Mouse (Mus musculus) NIH3T3 (cell line): ENCODE measurements around the gene Oas1h.
A peak's percentile ranks its signal among the peaks of the same experiment; 100 is the strongest.
"Not testable (repeated sequence)": the region's sequence is repeated elsewhere in the genome, so short reads cannot be mapped to it uniquely, and the experiment has no call there.

Experiments used
- DNase-seq: peaks from one replicate; pipeline ENCODE4 v3.0.0-alpha.2; 2012; ENCODE audit warnings: low read depth

Oas1h gene

DNA sequence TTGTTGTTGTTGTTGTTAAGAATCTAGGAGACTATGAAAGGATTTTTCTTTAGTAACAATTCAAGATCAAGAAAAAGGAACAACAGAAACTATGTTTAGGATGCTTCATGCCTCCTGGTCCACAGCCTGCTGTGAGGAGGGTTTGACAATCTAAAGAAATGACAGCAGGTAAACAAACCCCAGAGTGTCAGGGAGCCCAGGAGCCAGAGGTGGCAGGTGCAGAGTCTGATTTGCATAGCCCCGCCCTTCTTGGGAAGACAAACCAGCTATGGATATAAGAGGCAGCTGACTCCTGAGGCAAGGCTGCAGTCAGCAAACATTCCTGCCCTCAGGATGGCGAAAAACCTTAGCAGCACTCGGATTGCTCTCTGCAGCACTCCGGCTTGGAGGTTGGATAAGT, at the start of gene Oas1h:
Gene Oas1h (plus strand): TSS at position 301 of the 400 bp plus-strand sequence.
- no peak for DNase-seq

- peak; percentile 92 for DNase-seq
Observed at GRCm38 (mm10) chr5:120811951-120812819, 49.0 kb upstream of the Oas1h start, which contains the start of gene Oas1c. TSS of gene Oas1c (minus strand) at chr5:120812514.

GRCm38 (mm10) chr5:120813023-120813422, 48.2 kb upstream of the Oas1h start:
- no peak for DNase-seq

- DNase-seq = peak; percentile 33
Observed at GRCm38 (mm10) chr5:120815949-120816348, 45.3 kb upstream of the Oas1h start.

- DNase-seq = no peak
Observed at GRCm38 (mm10) chr5:120818999-120819398, 42.2 kb upstream of the Oas1h start.

DNA sequence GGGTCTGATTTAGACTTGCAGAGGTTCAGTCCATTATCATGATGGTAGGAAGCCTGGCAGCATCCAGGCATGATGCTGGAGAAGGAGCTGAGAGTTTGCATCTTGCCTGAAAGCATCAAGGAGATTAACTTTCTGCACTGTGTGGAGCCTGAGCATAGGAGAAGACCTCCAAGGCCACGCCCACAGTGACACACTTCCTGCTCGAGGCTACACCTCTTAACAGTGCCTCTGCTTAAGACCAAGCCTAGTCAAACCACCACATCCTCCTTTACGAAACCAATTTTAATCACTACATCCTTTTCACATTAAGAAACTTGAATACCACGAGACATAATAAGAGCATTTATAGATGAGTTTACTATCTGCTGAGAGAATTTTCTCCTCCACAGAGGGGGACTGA, 30.2 kb upstream of the Oas1h start:
- DNase-seq = no peak

DNA sequence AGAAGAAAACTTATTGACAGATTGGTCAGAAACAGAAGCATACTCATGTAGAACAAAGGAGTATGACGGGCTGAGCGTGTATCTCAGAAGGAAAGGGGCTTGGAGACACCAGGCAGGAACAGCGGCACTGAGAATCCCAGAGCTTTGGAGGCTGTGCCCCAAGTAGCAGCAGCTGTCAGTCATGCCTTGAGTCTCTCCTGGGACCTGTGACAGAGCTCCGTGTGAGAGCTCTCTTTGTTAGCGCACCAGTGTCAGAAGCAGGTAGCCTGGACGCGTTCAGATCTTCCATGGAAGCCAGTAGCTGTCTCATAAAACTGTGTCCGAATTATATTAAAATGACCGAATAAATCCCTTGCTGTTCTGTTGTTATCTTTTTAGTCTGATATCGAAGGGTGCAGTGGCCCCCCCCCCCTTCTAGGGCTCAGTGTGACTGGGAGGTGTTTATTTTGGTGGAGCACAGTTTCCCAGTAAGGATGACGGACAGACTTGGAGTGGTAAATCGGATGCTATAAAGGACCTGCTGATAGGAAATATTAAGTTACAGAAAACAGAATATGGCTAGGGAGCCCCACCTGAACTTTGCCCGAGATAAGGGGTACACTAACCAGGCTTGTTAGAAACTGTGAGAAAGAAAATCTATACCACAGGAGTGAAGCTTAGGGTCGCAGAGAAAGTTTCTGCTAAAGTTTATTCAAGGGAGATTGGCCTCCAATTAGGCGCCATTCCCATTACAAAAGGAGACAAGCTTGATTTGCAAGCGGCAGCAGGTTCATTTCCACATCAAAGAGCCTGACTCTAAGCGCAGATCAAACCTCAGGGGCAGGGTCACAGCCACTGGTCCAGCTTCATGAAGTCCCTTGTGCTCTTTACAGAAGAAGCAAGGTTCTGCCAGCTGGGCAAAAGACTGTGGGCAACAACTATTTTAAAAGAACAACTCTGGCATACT, 27.6 kb upstream of the Oas1h start:
- no peak for DNase-seq

GRCm38 (mm10) chr5:120836731-120837585, 24.3 kb upstream of the Oas1h start:
- DNase-seq = peak; percentile 58

DNA sequence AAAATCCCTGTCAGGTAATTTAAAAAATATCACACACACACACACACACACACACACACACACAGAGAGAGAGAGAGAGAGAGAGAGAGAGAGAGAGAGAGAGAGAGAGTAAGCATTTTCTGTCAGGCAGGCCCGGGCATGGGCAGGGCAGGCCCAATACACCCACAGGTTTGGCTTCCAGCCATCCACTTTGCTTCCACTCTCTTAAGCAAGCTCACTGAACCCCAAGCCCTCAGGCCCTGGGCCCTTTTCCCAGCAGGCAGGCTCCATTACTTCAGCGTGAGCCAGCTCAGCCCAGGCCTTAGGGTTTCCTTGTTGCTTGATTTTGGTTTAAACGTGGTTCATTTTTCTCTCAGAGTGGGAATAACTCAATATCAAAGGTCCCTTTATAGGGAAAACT, 16.5 kb upstream of the Oas1h start:
- peak; percentile 71 for DNase-seq

DNA sequence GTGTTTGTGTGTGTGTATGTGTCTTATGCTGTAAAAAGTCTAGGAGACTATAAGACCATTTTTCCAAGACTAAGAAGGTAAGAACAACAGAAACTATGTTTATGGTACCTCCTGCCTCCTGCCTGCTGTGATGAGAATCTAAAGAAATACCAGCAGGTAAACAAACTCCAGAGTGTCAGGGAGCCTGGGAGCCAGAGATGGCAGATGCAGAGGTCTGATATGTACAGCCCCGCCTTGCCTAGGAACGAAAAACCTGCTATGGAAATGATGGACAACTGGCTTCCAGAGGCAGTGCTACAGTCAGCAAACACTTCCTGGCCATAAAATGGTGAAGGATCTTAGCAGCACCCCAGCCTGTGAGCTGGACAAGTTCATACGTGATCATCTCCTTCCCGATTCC, 14.2 kb upstream of the Oas1h start, which contains the start of gene Oas1f:
Gene Oas1f (plus strand): TSS at position 301 of the 400 bp plus-strand sequence.
- DNase-seq = no peak

GRCm38 (mm10) chr5:120849601-120850136, 11.6 kb upstream of the Oas1h start:
- DNase-seq = peak; percentile 73

DNA sequence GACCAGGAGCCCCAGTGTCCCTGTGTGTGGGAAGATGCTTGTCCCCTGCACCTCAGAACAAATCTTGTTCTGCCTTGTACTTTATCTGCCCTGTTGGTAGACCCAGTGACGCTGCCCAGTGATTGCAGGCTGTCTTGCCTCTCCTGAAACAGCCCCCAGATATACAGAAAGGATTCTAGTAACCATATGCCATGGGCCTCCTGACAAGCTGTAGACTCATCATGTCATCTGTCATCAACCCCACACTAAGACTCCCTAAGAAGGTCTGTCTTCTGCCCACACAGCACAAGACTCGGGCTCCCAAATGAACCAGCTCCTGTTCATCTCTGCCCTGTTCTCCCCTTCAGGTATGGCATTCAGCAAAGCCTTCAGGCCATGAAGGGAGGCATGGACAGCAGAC, 2.0 kb upstream of the Oas1h start:
- no peak for DNase-seq

- DNase-seq = peak; percentile 36
Observed at GRCm38 (mm10) chr5:120865336-120865860, 4.2 kb downstream of the Oas1h start.

- no peak for DNase-seq
Observed at GRCm38 (mm10) chr5:120869436-120870015, 8.3 kb downstream of the Oas1h start.

- DNase-seq = no peak
Observed at GRCm38 (mm10) chr5:120870081-120870480, 8.9 kb downstream of the Oas1h start.

- DNase-seq = no peak
Observed at GRCm38 (mm10) chr5:120870782-120871181, 9.6 kb downstream of the Oas1h start.

GRCm38 (mm10) chr5:120871469-120871868, 10.2 kb downstream of the Oas1h start:
- no peak for DNase-seq

- not testable (repeated sequence) for DNase-seq
Observed at GRCm38 (mm10) chr5:120876839-120877238, 15.6 kb downstream of the Oas1h start.

GRCm38 (mm10) chr5:120877407-120877806, 16.2 kb downstream of the Oas1h start:
- DNase-seq = not testable (repeated sequence)

GRCm38 (mm10) chr5:120878803-120879202, 17.6 kb downstream of the Oas1h start:
- DNase-seq = not testable (repeated sequence)

- not testable (repeated sequence) for DNase-seq
Observed at GRCm38 (mm10) chr5:120881681-120882080, 20.5 kb downstream of the Oas1h start.
